Mouse (Mus musculus) limb, embryonic 12.5 days (tissue): ENCODE measurements around the gene Gm14322. TPM values are rescaled to one million over a fixed set of nuclear protein-coding genes. Genes with fewer than 3 reads are reported as not detected.
"Not testable (repeated sequence)": the region's sequence is repeated elsewhere in the genome, so short reads cannot be mapped to it uniquely, and the experiment has no call there.

Experiments used
- ATAC-seq: fragments of 200-750 bp; cut with Nextera tagmentation; 2 replicates; pipeline ENCODE4 v1.8.0; 2017; ENCODE audit warnings: low read depth, moderate TSS enrichment; ENCODE audit not compliant: insufficient number of reproducible peaks, insufficient read depth, low FRiP score, low TSS enrichment
- H3K27ac ChIP-seq: fragments of 300-500 bp; sonication (generic); 2 replicates; pipeline ENCODE4 v1.5.1; 2016; ENCODE audit warnings: mild to moderate bottlenecking, moderate library complexity
- H3K27me3 ChIP-seq: fragments of 300-500 bp; sonication (generic); 2 replicates; pipeline ENCODE4 v1.6.1; 2016; ENCODE audit warnings: mild to moderate bottlenecking, moderate library complexity
- H3K36me3 ChIP-seq: fragments of 300-500 bp; sonication (generic); 2 replicates; pipeline ENCODE4 v1.6.1; 2016; ENCODE audit warnings: mild to moderate bottlenecking, moderate library complexity
- H3K4me1 ChIP-seq: fragments of 300-500 bp; sonication (generic); replicated peaks from 2 replicates; pipeline ENCODE4 v1.6.1; 2016
- H3K4me2 ChIP-seq: fragments of 300-500 bp; sonication (generic); 2 replicates; pipeline ENCODE4 v1.6.1; 2016; ENCODE audit warnings: mild to moderate bottlenecking, moderate library complexity
- H3K4me3 ChIP-seq: fragments of 300-500 bp; sonication (generic); replicated peaks from 2 replicates; pipeline ENCODE4 v1.5.1; 2016; ENCODE audit warnings: mild to moderate bottlenecking
- H3K9ac ChIP-seq: fragments of 300-500 bp; sonication (generic); replicated peaks from 2 replicates; pipeline ENCODE4 v1.6.1; 2016; ENCODE audit warnings: mild to moderate bottlenecking, moderate library complexity
- H3K9me3 ChIP-seq: fragments of 300-500 bp; sonication (generic); 2 replicates; pipeline ENCODE4 v1.6.1; 2016; ENCODE audit warnings: mild to moderate bottlenecking, moderate library complexity
- WGBS: fragments of 180-500 bp; shearing (Covaris S2); methylation state at CpG from one replicate; pipeline ENCODE4 v1.1.7; 2016; 5-methylcytosine and 5-hydroxymethylcytosine counted together
- polyA plus RNA-seq: library from polyadenylated mRNA; unstranded; fragments of >200 nt; fragmentation: Nextera tagmentation; extraction: Ambion mirVana; gene quantifications from 2 replicates; pipeline ENCODE4 v1.2.1, GENCODE M21; 2016

Gm14322 gene
- polyA plus RNA-seq, result 8.9 and 12.3 TPM in 2 replicates

- H3K4me2 ChIP-seq, result peak within 1 kb of the TSS; percentile 37
These were observed at the start of gene Gm14322 for GRCm38 (mm10) chr2:177758941-177759558. Gene Gm14322 (plus strand): TSS chr2:177759288.

DNA sequence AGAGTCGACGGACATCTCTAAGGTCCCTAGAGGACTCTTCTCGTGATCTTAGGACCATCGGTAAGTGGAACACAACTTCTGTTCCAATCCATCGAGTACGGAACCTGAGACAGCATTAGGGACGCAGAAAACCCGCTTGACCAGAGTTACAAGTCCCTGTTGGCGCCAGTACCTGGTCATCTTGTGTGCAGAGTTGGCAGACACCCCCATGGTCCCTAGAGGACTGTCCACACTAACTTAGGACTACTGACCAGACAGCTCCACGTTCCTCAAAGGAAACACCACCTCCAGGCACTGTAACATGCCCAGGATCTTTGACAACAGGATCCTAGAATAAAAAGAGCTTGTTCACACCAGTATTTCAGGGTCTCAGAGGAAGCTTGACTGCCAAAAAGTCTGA, 17.6 kb upstream of the Gm14322 start:
- ATAC-seq, H3K36me3 ChIP-seq, H3K27me3 ChIP-seq, H3K9ac ChIP-seq, H3K4me1 ChIP-seq, H3K9me3 ChIP-seq, H3K27ac ChIP-seq, H3K4me3 ChIP-seq, H3K4me2 ChIP-seq: not testable (repeated sequence)
- 82% methylated on average over 8 of the region's 10 CpGs for WGBS

More at GRCm38 (mm10) chr2:177758941-177759558, at the start of gene Gm14322:
- ATAC-seq, H3K4me1 ChIP-seq, H3K9ac ChIP-seq, H3K9me3 ChIP-seq, H3K36me3 ChIP-seq, H3K27ac ChIP-seq, H3K27me3 ChIP-seq: not testable (repeated sequence)
- peak within 1 kb of the TSS; percentile 35 for H3K4me3 ChIP-seq
- WGBS, result 20% methylated on average over 9 of the region's 9 CpGs

- not testable (repeated sequence) for H3K36me3 ChIP-seq, H3K27me3 ChIP-seq, H3K4me2 ChIP-seq, H3K4me3 ChIP-seq, H3K9ac ChIP-seq, H3K27ac ChIP-seq, H3K9me3 ChIP-seq, ATAC-seq, H3K4me1 ChIP-seq
- 62% methylated on average over 1 of the region's 1 CpGs for WGBS
These were observed 28.3 kb downstream of the Gm14322 start for GRCm38 (mm10) chr2:177787351-177787750.

DNA sequence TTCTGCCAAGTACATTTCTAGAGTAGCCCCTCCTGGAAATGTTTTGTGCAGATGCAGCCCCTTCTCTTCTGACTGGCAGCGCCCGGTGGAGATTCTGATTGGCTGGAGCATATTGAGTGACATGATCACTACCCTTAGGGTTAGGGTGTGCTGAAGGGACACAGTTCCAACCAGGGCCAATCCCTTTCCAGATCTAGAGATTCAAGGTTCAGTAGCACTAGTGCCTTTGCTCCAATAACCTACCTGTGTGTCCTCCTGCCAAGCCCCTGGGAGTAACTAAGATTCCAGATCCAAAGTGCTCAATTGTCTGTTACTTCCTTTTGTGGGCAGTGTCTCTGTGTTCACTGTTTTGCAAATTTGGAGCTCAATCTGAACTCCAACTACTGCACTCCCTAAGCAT, 47.1 kb downstream of the Gm14322 start:
- H3K36me3 ChIP-seq, ATAC-seq, H3K9ac ChIP-seq, H3K4me3 ChIP-seq, H3K4me1 ChIP-seq, H3K27me3 ChIP-seq, H3K4me2 ChIP-seq, H3K9me3 ChIP-seq, H3K27ac ChIP-seq: not testable (repeated sequence)
- WGBS, result no CpG with 5 or more reads among the region's 2 CpGs

Other genes starting within 250 kb of the Gm14322 start
- gene Gm14406, start 181.1 kb upstream of the Gm14322 start, polyA plus RNA-seq, result not detected in 2 replicates
- 31.1 and 33.6 TPM in 2 replicates for gene Gm14325, start 81.0 kb downstream of the Gm14322 start, polyA plus RNA-seq
- 2.6 TPM in 2 replicates for gene Gm14327, start 137.8 kb downstream of the Gm14322 start, polyA plus RNA-seq
- 0.41 and 1.5 TPM in 2 replicates for gene Zfp972, start 166.3 kb downstream of the Gm14322 start, polyA plus RNA-seq
- gene Gm14326, start 198.0 kb downstream of the Gm14322 start, polyA plus RNA-seq, result 16.7 and 17.9 TPM in 2 replicates